Mouse (Mus musculus) erythroblast, embryonic 14.5 days (primary cell): ENCODE measurements around the gene Btc.

ENCODE experiments used
- GATA1 ChIP-seq: IDR thresholded peaks from 2 replicates; pipeline ENCODE4 v1.6.1; 2012; ENCODE audit warnings: low read length, inconsistent platforms, mixed read lengths
- TAL1 ChIP-seq: IDR thresholded peaks from 3 replicates; pipeline ENCODE4 v1.6.1; 2012; ENCODE audit warnings: low read length, inconsistent platforms, mixed read lengths

DNA sequence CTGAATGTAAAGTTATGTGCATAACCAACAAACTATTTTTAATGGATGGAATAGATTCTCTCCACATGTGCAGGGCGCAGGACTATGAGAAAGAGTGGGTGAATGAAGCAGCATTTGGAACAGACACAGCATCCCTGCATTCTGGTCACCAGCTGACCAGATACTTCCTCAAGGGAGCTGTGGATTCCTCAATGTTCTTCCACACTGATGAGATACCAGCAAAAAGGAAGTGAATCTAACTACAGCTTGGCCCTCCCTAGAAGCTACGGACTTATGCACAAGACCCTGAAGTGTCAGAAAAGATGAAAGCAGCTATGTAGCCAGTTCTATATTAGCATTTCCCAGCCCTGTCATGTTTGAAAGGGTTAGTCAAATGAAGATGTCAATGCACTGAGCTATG, 57.7 kb downstream of the Btc start:
- TF ChIP-seq GATA1 (no peak), TAL1 (no peak)
